ENCODE assay signal across 11 mouse cellular contexts in the genomic region with DNA sequence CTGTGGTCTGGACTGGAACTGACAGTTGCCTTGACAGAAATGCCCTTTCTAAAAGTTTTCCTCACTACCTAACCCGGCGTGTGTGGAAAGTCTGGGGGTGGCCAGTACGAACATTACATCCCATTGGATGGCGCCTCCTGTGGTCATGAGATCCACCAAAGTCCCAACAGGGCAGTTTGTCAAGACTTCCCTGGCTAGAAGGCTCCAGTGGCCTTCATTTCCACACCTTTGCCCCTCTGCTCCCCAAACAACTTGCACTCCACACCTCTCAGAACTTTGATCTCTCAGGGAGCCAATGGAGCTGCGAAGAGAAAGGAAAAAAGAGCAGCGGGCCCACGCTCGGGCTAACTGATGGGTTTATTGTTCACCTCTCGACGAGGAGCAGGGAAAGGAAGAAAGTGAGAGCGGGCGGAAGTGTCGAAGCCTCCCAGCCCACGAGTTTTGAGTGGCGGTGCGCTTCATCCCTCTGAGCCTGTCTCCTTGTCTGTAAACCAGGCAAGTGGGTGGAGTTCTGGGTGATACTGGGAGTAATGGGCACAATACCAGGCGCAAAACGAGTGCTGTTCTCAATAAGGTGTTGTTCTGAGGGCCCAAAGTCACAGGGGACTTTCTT.
DNase-seq lines count a peak whose midpoint lies in the region; ATAC-seq and TF ChIP-seq lines count a peak whose summit lies in the region.
"Had no signal": no experiment of that assay in that cellular context is flagged by ENCODE, and none has a peak within 500 bp of the region (broad histone marks: within the 10 kb centered on the region; RNA-seq: fewer than 3 reads in every experiment).

No protein-coding gene starts in this region.

- H3K36me3 ChIP-seq in heart, embryonic 10.5 days, result no peaks in the 10 kb centered on the region
- no peaks in the 10 kb centered on the region for H3K36me3 ChIP-seq in kidney, postnatal 0 days (ENCODE audit: insufficient read depth, low read length)
- H3K36me3 ChIP-seq in kidney, embryonic 16.5 days (ENCODE audit: insufficient read depth, low read length), result no peaks in the 10 kb centered on the region
- H3K36me3 ChIP-seq: forebrain, embryonic 12.5 days had no signal

- H3K4me3 ChIP-seq in heart, embryonic 10.5 days, result peak overlapping the region; percentile 29
- no peak overlapping the region for H3K4me3 ChIP-seq in kidney, postnatal 0 days (replicated peaks; ENCODE audit: low read depth, low read length)
- H3K4me3 ChIP-seq in kidney, embryonic 16.5 days (ENCODE audit: low read length), result no peak overlapping the region
- H3K4me3 ChIP-seq: forebrain, embryonic 12.5 days; myocyte had no signal

- H3K4me2 ChIP-seq in kidney, postnatal 0 days (ENCODE audit: low read length), result no peak overlapping the region
- no peak overlapping the region for H3K4me2 ChIP-seq in kidney, embryonic 16.5 days (replicated peaks; ENCODE audit: low read depth, low read length)
- H3K4me2 ChIP-seq: forebrain, embryonic 12.5 days had no signal

- H3K27ac ChIP-seq in heart, embryonic 10.5 days, result peak overlapping the region; percentile 36; the same call in 1 of the 2 replicates
- no peak overlapping the region for H3K27ac ChIP-seq in kidney, postnatal 0 days
- no peak overlapping the region for H3K27ac ChIP-seq in kidney, embryonic 16.5 days (ENCODE audit: low read length)
- H3K27ac ChIP-seq: forebrain, embryonic 12.5 days had no signal

- peak; percentile 77 for DNase-seq in heart, embryonic 10.5 days (ENCODE audit: low spot score)
- DNase-seq in heart, postnatal 36 days, result no peak
- DNase-seq in kidney, postnatal 0 days (ENCODE audit: low spot score), result peak; percentile 18
- peak; percentile 50 for DNase-seq in ZHBTc4 (ENCODE audit: low read depth, low spot score)
- DNase-seq in kidney, postnatal 25 days, result peak; percentile 10 to 58
- DNase-seq in thymus, adult 18-20 months, result no peak
- DNase-seq in left cerebral cortex, postnatal 14 days (ENCODE audit: low spot score in 2 of 2), result no peak
- DNase-seq: B cell, adult 2 months had no signal

- H3K27me3 ChIP-seq in heart, embryonic 10.5 days (ENCODE audit: insufficient read depth, poor library complexity, severe bottlenecking), result peaks cover 53% of the 10 kb centered on the region; the same call in 1 of the 2 replicates
- no peaks in the 10 kb centered on the region for H3K27me3 ChIP-seq in kidney, postnatal 0 days (ENCODE audit: insufficient read depth, low read length)
- peaks cover 31% of the 10 kb centered on the region; the same call in 1 of the 2 replicates for H3K27me3 ChIP-seq in kidney, embryonic 16.5 days (ENCODE audit: insufficient read depth, low read length)

- no peak for ATAC-seq in kidney, postnatal 0 days (replicated peaks; ENCODE audit: low FRiP score, low read depth)
- ATAC-seq in kidney, embryonic 16.5 days (ENCODE audit: low FRiP score, low TSS enrichment), result no peak

- intact Hi-C loops in heart, postnatal 36 days (cut with DNase I), result no loop called here
- intact Hi-C loops in left cerebral cortex, postnatal 14 days (cut with DNase I), result no loop called here

- H3K4me1 ChIP-seq in heart, embryonic 10.5 days, result peaks cover 20% of the 10 kb centered on the region
- no peaks in the 10 kb centered on the region for H3K4me1 ChIP-seq in kidney, postnatal 0 days (replicated peaks; ENCODE audit: insufficient read depth, low read length)
- no peaks in the 10 kb centered on the region for H3K4me1 ChIP-seq in kidney, embryonic 16.5 days (ENCODE audit: insufficient read depth, low read length)

- H3K9ac ChIP-seq in kidney, postnatal 0 days (ENCODE audit: low read depth, low read length), result no peak overlapping the region
- no peak overlapping the region for H3K9ac ChIP-seq in kidney, embryonic 16.5 days (replicated peaks; ENCODE audit: low read length)
- H3K9ac ChIP-seq: forebrain, embryonic 12.5 days had no signal

- H3K9me3 ChIP-seq in heart, embryonic 10.5 days, result no peaks in the 10 kb centered on the region
- H3K9me3 ChIP-seq in kidney, postnatal 0 days (replicated peaks; ENCODE audit: low read length), result no peaks in the 10 kb centered on the region
- no peaks in the 10 kb centered on the region for H3K9me3 ChIP-seq in kidney, embryonic 16.5 days (ENCODE audit: low read length)
- H3K9me3 ChIP-seq: forebrain, embryonic 12.5 days had no signal

- 17% methylated on average over 18 of the region's 18 CpGs for WGBS in heart, embryonic 10.5 days
- 29% methylated on average over 18 of the region's 18 CpGs for WGBS in kidney, postnatal 0 days
- 23% methylated on average over 18 of the region's 18 CpGs for WGBS in kidney, embryonic 16.5 days

- TF ChIP-seq CTCF in kidney, postnatal 0 days (IDR thresholded peaks at IDR 0.05; ENCODE audit: low read depth), result peak; percentile 28; the same call in 1 of the 2 replicates

Comparison
In these comparisons a context has a peak if more than half of its experiments do, and no peak if none do; other contexts are left out.
1. DNase-seq: peak in heart, embryonic 10.5 days (single experiment), kidney, postnatal 0 days (single experiment), ZHBTc4 (single experiment) and kidney, postnatal 25 days (2 of 2); none in heart, postnatal 36 days (0 of 2), thymus, adult 18-20 months (0 of 2) and left cerebral cortex, postnatal 14 days (0 of 2).